Mouse (Mus musculus) limb, embryonic 15.5 days (tissue): Measurements from ENCODE around the gene Tinagl1. TPM values are rescaled to one million over a fixed set of nuclear protein-coding genes. Genes with fewer than 3 reads are reported as not detected.

ENCODE experiments used
- ATAC-seq: fragments of 200-750 bp; cut with Nextera tagmentation; 2 replicates; pipeline ENCODE4 v1.8.0; 2017; ENCODE audit warnings: low read depth, moderate TSS enrichment; ENCODE audit not compliant: insufficient number of reproducible peaks, low FRiP score, low TSS enrichment
- H3K27ac ChIP-seq: fragments of 300-500 bp; sonication (generic); 2 replicates; pipeline ENCODE4 v1.5.1; 2015; ENCODE audit warnings: moderate library complexity, mild to moderate bottlenecking, inconsistent platforms
- H3K27me3 ChIP-seq: fragments of 300-500 bp; sonication (generic); 2 replicates; pipeline ENCODE4 v1.6.1; 2015; ENCODE audit warnings: inconsistent platforms
- H3K36me3 ChIP-seq: fragments of 300-500 bp; sonication (generic); 2 replicates; pipeline ENCODE4 v1.6.1; 2015; ENCODE audit warnings: inconsistent platforms
- H3K4me1 ChIP-seq: fragments of 300-500 bp; sonication (generic); 2 replicates; pipeline ENCODE4 v1.6.1; 2015; ENCODE audit warnings: inconsistent platforms
- H3K4me2 ChIP-seq: fragments of 300-500 bp; sonication (generic); 2 replicates; pipeline ENCODE4 v1.6.1; 2015; ENCODE audit warnings: mild to moderate bottlenecking, inconsistent platforms
- H3K4me3 ChIP-seq: fragments of 300-500 bp; sonication (generic); 2 replicates; pipeline ENCODE4 v1.5.1; 2015; ENCODE audit warnings: mild to moderate bottlenecking, inconsistent platforms
- H3K9ac ChIP-seq: fragments of 300-500 bp; sonication (generic); 2 replicates; pipeline ENCODE4 v1.6.1; 2015; ENCODE audit warnings: inconsistent platforms
- H3K9me3 ChIP-seq: fragments of 300-500 bp; sonication (generic); 2 replicates; pipeline ENCODE4 v1.6.1; 2016; ENCODE audit warnings: inconsistent platforms
- WGBS: fragments of 180-500 bp; shearing (Covaris S2); methylation state at CpG from one replicate; pipeline ENCODE4 v1.1.7; 2015; 5-methylcytosine and 5-hydroxymethylcytosine counted together
- polyA plus RNA-seq: library from polyadenylated mRNA; unstranded; fragments of >200 nt; fragmentation: Nextera tagmentation; extraction: Ambion mirVana; gene quantifications from 2 replicates; pipeline ENCODE4 v1.2.1, GENCODE M21; 2015

Tinagl1 gene
- 31.0 and 32.6 TPM in 2 replicates for polyA plus RNA-seq

DNA sequence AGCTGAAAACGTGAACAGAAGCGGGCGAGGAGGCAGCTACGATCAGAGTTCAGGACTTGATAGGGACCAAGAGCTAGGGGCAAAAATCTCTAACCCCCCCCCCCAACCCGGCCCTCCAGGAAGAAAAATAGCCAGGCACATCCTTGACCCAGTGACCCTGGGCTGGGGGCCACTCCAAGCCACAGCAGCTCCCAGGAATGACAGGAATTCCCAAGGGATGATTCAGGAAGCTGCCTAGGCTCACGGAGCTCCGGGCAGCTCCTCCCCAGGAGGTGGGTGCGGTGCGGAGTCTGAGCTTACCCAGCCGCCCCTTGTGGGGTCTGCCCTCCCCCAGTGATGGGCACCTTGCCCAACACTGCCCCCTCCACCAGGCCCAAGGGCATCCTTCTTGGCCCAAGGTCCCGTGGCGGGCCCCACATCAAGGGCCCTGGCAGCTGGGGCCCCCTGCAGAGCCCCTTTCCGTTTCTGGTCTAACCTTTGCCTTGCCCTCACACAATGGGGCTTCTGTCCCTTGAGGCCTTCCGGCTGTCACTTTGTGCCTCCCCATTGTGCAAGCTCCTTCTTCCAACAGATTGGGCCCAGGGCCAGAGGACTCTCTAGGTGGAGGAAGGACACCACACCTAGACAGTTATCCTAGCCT lies at the start of gene Tinagl1:
TSS of gene Tinagl1 (minus strand) at position 51 of the 640 bp plus-strand sequence.
- H3K9ac ChIP-seq: no peak within 1 kb of the TSS
- peaks cover 62% of the 10 kb centered on the region for H3K4me1 ChIP-seq
- no peak for ATAC-seq
- no peaks in the 10 kb centered on the region for H3K9me3 ChIP-seq
- peak within 1 kb of the TSS; percentile 51 for H3K4me2 ChIP-seq
- 6% methylated on average over 14 of the region's 14 CpGs for WGBS
- peak within 1 kb of the TSS; percentile 22 for H3K4me3 ChIP-seq
- H3K27ac ChIP-seq: no peak within 1 kb of the TSS
- no peaks in the 10 kb centered on the region for H3K36me3 ChIP-seq
- peaks cover 24% of the 10 kb centered on the region for H3K27me3 ChIP-seq

DNA sequence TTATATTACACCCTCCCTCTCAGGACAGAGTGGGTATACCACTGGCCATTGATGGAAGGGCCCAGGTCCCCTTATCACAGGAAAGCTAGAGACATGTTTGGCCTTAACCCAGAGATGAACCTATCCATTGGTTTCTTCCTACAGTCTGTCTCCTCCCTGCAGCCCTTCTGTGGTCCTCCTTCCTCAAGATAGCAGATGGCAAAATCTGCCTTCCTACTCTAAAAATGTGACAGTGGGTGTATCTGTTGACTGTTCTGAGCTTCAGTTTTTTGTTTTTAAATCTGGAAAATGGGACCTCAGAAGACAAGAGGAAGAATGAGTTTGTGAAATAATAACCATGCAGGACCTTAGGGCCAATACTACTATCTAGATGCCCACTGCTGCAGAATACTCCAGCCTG lies 49.1 kb upstream of the Tinagl1 start:
- ATAC-seq: no peak

DNA sequence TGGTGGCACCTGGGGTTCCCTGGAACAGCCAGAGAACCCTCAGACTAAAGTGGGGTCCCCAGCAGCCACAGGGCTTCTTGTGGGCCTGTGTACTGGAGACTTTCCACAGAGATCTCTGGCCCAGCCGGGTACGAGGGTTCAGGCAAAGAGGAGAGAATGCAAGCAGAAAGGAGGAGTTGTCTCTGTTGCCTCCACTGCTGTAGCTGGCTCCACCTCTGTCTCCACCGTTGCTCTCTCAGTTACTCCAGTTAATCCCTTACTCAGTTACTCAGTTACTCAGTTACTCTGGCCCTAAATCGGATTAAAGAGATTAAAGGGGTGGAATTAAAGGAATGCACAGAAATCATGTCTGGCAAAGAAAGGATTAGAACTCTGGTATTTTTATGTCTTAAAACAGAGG lies 47.3 kb upstream of the Tinagl1 start, which contains the start of gene Gm853:
TSS of gene Gm853 (minus strand) at position 223 of the 400 bp plus-strand sequence.
- WGBS: 60% methylated on average over 4 of the region's 4 CpGs
- no peak within 1 kb of the TSS for H3K4me3 ChIP-seq

More for the DNA sequence above, 49.1 kb upstream of the Tinagl1 start:
- no peaks in the 10 kb centered on the region for H3K4me1 ChIP-seq
- no peak overlapping the region for H3K4me3 ChIP-seq
- H3K27ac ChIP-seq: no peak overlapping the region
- no peaks in the 10 kb centered on the region for H3K36me3 ChIP-seq
- H3K9ac ChIP-seq: no peak overlapping the region
- no peaks in the 10 kb centered on the region for H3K27me3 ChIP-seq
- no peaks in the 10 kb centered on the region for H3K9me3 ChIP-seq
- H3K4me2 ChIP-seq: no peak overlapping the region

DNA sequence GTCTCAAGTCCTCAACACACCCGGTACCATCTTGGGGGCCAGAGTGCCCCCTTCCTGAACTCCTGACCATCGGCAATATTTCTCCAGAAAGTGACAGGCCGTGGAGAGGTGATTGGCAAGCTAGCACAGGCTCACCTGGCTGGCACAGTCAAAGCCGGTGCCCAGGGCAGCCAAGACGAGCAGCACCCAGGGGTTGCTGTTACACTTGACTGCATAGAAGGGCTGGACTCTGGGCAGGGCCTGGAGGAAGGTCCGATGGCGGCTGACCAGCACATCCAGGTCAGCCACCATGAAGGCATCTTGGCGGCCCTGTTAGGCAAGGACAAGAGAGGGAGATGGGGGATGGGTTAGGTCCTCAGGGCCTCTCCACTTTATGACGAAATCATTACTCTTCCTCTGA lies 45.3 kb upstream of the Tinagl1 start:
- Histone ChIP-seq H3K4me2 (no peak overlapping the region), H3K4me1 (no peaks in the 10 kb centered on the region), H3K4me3 (no peak overlapping the region), H3K9ac (no peak overlapping the region), H3K36me3 (no peaks in the 10 kb centered on the region), H3K9me3 (no peaks in the 10 kb centered on the region), H3K27ac (no peak overlapping the region), H3K27me3 (no peaks in the 10 kb centered on the region)
- no peak for ATAC-seq
- 79% methylated on average over 9 of the region's 9 CpGs for WGBS

More for the DNA sequence above, 47.3 kb upstream of the Tinagl1 start, which contains the start of gene Gm853:
- Histone ChIP-seq H3K9me3 (no peaks in the 10 kb centered on the region), H3K27me3 (no peaks in the 10 kb centered on the region), H3K9ac (no peak within 1 kb of the TSS), H3K27ac (no peak within 1 kb of the TSS), H3K4me2 (no peak within 1 kb of the TSS), H3K36me3 (no peaks in the 10 kb centered on the region), H3K4me1 (no peaks in the 10 kb centered on the region)
- no peak for ATAC-seq

DNA sequence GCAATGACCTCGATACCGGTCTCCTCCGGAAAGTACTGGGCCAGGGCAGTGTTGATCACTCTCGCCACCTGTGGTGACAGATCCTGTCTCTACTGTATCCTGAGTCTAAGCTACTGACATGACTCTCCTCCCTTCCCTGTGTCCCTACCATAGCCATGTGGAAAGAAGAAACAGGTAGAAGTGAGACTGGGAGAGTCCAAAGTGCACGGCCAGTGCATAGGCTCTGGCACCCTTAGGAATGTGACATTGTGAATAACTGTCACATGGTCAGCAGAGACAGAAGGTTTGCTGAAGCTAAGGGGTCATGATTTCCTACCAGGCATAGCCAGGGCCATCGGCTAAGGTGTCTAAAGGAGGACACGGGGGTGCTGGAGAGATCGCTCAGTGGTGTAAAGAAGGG lies 40.5 kb upstream of the Tinagl1 start:
- WGBS: 91% methylated on average over 8 of the region's 8 CpGs
- Histone ChIP-seq H3K9ac (no peak overlapping the region), H3K4me2 (no peak overlapping the region), H3K36me3 (no peaks in the 10 kb centered on the region), H3K4me3 (no peak overlapping the region), H3K4me1 (no peaks in the 10 kb centered on the region), H3K9me3 (no peaks in the 10 kb centered on the region), H3K27ac (no peak overlapping the region), H3K27me3 (no peaks in the 10 kb centered on the region)
- ATAC-seq: no peak

DNA sequence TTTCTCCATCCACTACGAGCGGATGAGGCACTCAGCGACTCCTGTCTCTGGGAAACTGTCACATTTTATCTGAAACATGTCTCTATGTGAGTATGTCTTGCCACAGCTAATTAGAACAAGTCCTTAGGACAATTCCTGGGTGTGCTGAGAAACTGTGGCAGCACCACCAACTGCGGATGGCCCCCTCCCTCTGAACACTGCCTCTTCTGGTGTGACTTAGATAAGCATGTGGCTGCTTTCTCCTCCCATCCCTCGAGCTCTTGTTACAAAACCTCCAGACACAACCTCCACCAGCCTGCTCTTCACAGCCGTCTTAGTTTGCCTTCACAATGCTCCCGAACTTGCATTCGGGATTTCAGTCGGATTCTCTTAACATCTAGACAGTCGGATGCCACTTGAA lies 38.9 kb upstream of the Tinagl1 start:
- Histone ChIP-seq H3K4me3 (no peak overlapping the region), H3K4me1 (no peaks in the 10 kb centered on the region), H3K27me3 (no peaks in the 10 kb centered on the region), H3K4me2 (no peak overlapping the region), H3K9me3 (no peaks in the 10 kb centered on the region), H3K36me3 (no peaks in the 10 kb centered on the region), H3K27ac (no peak overlapping the region), H3K9ac (no peak overlapping the region)
- ATAC-seq: no peak
- 75% methylated on average over 10 of the region's 10 CpGs for WGBS

DNA sequence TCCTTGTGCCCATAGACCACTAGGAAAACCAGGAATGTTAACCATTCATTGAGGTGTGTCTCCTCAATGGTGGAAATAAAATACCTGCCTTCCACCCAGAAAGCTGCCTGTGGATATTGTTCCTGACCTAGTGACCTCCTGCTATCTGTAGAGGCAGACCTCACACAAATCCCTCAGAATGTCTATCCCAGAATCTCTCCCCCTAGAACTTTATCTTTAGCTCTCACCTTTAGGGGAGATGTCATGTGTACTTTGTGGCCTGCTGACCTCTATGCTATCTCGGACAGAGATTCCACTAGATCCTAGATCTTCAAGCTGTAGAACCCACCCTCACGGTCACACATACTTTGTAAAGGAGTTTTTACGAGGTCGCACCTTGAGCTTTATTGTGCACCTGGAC lies 38.3 kb upstream of the Tinagl1 start:
- H3K9me3 ChIP-seq: no peaks in the 10 kb centered on the region
- no peak overlapping the region for H3K4me3 ChIP-seq
- ATAC-seq: no peak
- H3K4me2 ChIP-seq: no peak overlapping the region
- no peaks in the 10 kb centered on the region for H3K4me1 ChIP-seq
- WGBS: 62% methylated on average over 4 of the region's 4 CpGs
- H3K9ac ChIP-seq: no peak overlapping the region
- no peaks in the 10 kb centered on the region for H3K36me3 ChIP-seq
- no peaks in the 10 kb centered on the region for H3K27me3 ChIP-seq
- no peak overlapping the region for H3K27ac ChIP-seq

DNA sequence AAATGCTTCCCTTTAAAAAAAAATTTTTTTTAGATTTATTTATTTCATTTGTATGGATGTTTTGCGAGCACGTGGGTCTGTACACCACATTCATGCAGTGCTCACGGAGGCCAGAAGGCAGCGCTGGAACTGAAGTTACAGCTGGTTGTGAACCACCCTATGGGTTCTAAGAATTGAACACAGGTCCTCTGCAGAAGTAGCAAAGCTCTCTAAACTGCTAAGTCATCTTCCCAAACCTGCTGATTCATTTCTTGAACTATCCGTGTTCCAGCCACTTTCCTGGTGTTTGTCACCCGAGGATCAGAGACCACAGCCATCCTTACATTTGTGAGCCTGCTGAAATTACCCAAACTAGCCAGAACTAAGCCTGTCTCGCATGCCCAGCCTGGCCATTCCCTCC lies 37.5 kb upstream of the Tinagl1 start:
- Histone ChIP-seq H3K27ac (no peak overlapping the region), H3K9me3 (no peaks in the 10 kb centered on the region), H3K4me2 (no peak overlapping the region), H3K36me3 (no peaks in the 10 kb centered on the region), H3K4me3 (no peak overlapping the region), H3K27me3 (no peaks in the 10 kb centered on the region), H3K4me1 (no peaks in the 10 kb centered on the region), H3K9ac (no peak overlapping the region)
- 71% methylated on average over 7 of the region's 7 CpGs for WGBS
- no peak for ATAC-seq

DNA sequence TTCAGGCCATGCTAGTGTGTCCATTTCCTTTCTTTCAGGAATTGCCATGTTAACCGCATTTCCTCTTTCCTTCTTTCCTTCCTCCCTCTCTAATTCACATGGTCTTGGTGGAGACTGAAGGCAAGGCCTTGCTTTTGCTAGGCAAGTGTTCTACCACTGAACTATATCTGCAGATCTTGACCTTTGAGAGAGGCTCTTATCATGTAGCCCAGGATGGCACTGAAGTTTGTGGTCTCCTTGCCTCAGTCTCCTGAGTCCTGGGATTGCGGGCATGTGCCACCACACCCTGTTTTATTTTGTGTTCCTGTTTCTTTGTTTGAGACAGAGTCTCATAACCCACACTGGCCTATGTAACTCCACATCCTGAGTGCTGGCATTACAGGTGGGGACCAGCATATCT lies 36.9 kb upstream of the Tinagl1 start:
- Histone ChIP-seq H3K4me1 (no peaks in the 10 kb centered on the region), H3K4me2 (no peak overlapping the region), H3K27me3 (no peaks in the 10 kb centered on the region), H3K36me3 (no peaks in the 10 kb centered on the region), H3K9me3 (no peaks in the 10 kb centered on the region), H3K4me3 (no peak overlapping the region), H3K9ac (no peak overlapping the region), H3K27ac (no peak overlapping the region)
- no peak for ATAC-seq
- WGBS: 89% methylated on average over 2 of the region's 2 CpGs

DNA sequence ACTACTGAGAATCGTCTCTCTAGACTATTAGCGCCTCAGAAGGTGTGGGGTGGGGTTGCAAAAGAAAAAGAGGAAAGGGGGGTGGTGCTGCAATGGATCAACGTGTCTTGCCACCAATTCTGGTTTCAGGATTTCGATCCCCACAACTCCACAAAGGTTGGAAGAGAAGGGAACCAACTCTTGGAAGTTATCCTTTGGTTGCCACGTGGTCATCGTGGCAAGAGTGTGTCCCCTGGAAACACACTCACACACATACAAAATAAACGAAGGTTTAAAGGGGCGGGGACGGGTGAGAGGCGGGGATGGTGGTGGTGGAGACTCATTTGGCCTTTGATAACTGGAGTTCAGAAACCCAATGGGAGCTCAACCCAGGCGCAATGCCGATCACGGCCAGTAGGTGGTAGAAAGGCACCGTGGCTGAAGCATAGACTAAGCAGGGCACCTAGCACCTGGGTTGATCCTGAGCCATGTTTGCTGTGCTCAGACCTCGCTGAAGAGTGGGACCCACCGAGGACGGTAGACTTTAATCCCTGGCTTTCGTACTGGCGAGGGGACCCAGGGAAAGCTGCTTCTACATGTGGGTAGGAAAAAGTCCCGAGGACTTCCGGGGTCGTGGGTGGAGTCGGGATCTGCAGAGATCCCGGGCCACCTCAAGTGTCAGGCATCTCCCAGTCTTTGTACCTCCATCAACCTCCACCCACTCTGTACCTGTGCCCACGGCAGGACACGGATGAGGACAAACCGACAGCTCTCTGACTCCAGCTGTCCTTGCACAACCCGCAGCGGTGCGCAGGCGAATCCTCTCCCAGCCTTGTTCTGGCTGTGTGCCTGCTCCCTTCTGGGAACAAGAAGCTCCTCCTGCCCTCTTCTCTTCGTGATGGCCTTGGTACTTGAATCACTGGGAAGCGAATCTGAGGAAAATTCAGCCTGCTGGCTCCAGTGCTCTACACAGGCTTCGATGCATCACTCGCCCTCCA lies 24.1 kb upstream of the Tinagl1 start:
- WGBS: 15% methylated on average over 35 of the region's 35 CpGs
- 0 out of 2 replicates have a peak, but pooled peaks have one; percentile 30 for ATAC-seq
- Histone ChIP-seq H3K4me3 (peak overlapping the region; percentile 35), H3K4me1 (peaks cover 5% of the 10 kb centered on the region), H3K9me3 (no peaks in the 10 kb centered on the region), H3K4me2 (peak overlapping the region; percentile 68), H3K36me3 (no peaks in the 10 kb centered on the region), H3K9ac (no peak overlapping the region), H3K27ac (no peak overlapping the region), H3K27me3 (peaks cover 12% of the 10 kb centered on the region)

DNA sequence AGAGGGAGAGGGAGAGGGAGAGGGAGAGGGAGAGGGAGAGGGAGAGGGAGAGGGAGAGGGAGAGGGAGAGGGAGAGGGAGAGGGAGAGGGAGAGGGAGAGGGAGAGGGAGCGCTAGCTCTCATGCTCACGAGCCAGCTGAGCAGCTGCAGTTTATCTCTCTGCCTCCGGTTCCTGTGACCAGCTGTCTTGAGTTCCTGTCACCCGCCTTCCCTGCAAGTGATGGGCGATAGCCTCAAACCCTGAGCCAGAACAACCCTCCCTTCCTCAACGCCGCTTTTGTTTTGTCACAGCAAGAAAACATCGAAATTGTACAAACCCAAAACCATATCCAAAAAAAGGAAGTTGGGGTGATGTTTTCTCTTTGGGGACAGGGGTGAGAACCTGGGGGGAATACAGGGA lies 21.6 kb upstream of the Tinagl1 start:
- peaks cover 15% of the 10 kb centered on the region for H3K27me3 ChIP-seq
- no peak for ATAC-seq
- WGBS: 77% methylated on average over 8 of the region's 8 CpGs

DNA sequence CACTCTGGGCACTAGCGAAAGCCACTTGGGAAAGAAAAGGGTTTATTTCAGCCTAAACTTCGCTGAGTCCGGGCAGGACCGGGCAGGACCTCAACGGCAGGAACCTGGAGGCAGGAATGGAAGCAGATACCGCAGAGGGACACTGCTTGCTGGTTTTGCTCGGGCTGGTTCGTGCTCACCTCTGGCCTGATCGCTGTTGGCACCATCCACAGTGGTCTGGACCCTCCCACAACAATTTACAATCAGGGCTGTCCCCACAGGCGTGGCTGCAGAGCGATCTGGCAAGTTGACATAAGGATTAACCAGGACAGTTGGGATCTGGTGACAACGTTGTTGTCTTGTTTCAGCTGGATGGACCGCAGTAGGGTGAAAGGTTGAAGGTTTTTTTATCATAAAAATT lies 21.0 kb upstream of the Tinagl1 start:
- H3K27me3 ChIP-seq: peaks cover 15% of the 10 kb centered on the region
- no peaks in the 10 kb centered on the region for H3K36me3 ChIP-seq
- WGBS: 68% methylated on average over 13 of the region's 13 CpGs
- no peak overlapping the region for H3K9ac ChIP-seq
- H3K4me3 ChIP-seq: no peak overlapping the region
- H3K4me1 ChIP-seq: peaks cover 5% of the 10 kb centered on the region
- H3K9me3 ChIP-seq: no peaks in the 10 kb centered on the region
- H3K27ac ChIP-seq: no peak overlapping the region
- no peak for ATAC-seq
- no peak overlapping the region for H3K4me2 ChIP-seq

More for the DNA sequence above, 21.6 kb upstream of the Tinagl1 start:
- Histone ChIP-seq H3K27ac (no peak overlapping the region), H3K4me3 (no peak overlapping the region), H3K9me3 (no peaks in the 10 kb centered on the region), H3K4me2 (no peak overlapping the region), H3K9ac (no peak overlapping the region), H3K4me1 (peaks cover 5% of the 10 kb centered on the region), H3K36me3 (no peaks in the 10 kb centered on the region)
